Mouse (Mus musculus) spleen, embryonic (tissue): ENCODE results near the gene Fhad1.
"Not testable (repeated sequence)": the region's sequence is repeated elsewhere in the genome, so short reads cannot be mapped to it uniquely, and the experiment has no call there.

Source experiments
- CTCF ChIA-PET: fragments of 350-600 bp; sonication (Branson Sonifier 250); formaldehyde crosslinking; loops from one replicate; lab custom pipeline; 2022; lab: Charles Lee

Fhad1 gene

GRCm38 (mm10) chr4:142044452-142044851 is 29.6 kb upstream of the Fhad1 start:
- CTCF ChIA-PET = no interaction called here

GRCm38 (mm10) chr4:142039662-142040353 is 24.9 kb upstream of the Fhad1 start:
- CTCF ChIA-PET = no interaction called here

- CTCF ChIA-PET = no interaction called here
Observed at GRCm38 (mm10) chr4:142037897-142038296, 23.0 kb upstream of the Fhad1 start.

GRCm38 (mm10) chr4:142028533-142028932 is 13.7 kb upstream of the Fhad1 start:
- CTCF ChIA-PET = no interaction called here

GRCm38 (mm10) chr4:142026965-142027364 is 12.1 kb upstream of the Fhad1 start:
- CTCF ChIA-PET = no interaction called here

- CTCF ChIA-PET = no interaction called here
Observed at GRCm38 (mm10) chr4:142024536-142024935, 9.7 kb upstream of the Fhad1 start.

GRCm38 (mm10) chr4:142023166-142023565 is 8.3 kb upstream of the Fhad1 start:
- CTCF ChIA-PET = no interaction called here

GRCm38 (mm10) chr4:142017686-142018085 is 2.8 kb upstream of the Fhad1 start:
- CTCF ChIA-PET = interaction anchor here (0.6 kb wide), 1 partner anchor 1231 kb away, joined by 5 read pairs; no protein-coding TSS in a partner anchor

- CTCF ChIA-PET = interaction anchor here (0.7 kb wide), 1 partner anchor 10 kb away, joined by 3 read pairs; no protein-coding TSS in a partner anchor
Observed at GRCm38 (mm10) chr4:142011236-142011635, 3.6 kb downstream of the Fhad1 start.

GRCm38 (mm10) chr4:142010441-142010840 is 4.4 kb downstream of the Fhad1 start:
- CTCF ChIA-PET = interaction anchor here (0.7 kb wide), 1 partner anchor 11 kb away, joined by 3 read pairs; no protein-coding TSS in a partner anchor

- CTCF ChIA-PET = no interaction called here
Observed at GRCm38 (mm10) chr4:142008206-142008605, 6.7 kb downstream of the Fhad1 start.

GRCm38 (mm10) chr4:142000581-142000980 is 14.3 kb downstream of the Fhad1 start:
- CTCF ChIA-PET = no interaction called here

- CTCF ChIA-PET = no interaction called here
Observed at GRCm38 (mm10) chr4:141999494-142000074, 15.3 kb downstream of the Fhad1 start.

GRCm38 (mm10) chr4:141998282-141998821 is 16.5 kb downstream of the Fhad1 start:
- CTCF ChIA-PET = no interaction called here

- CTCF ChIA-PET = no interaction called here
Observed at GRCm38 (mm10) chr4:141996880-141997279, 18.0 kb downstream of the Fhad1 start.

GRCm38 (mm10) chr4:141996086-141996485 is 18.8 kb downstream of the Fhad1 start:
- CTCF ChIA-PET = no interaction called here

- CTCF ChIA-PET = not testable (repeated sequence)
Observed at GRCm38 (mm10) chr4:141994062-141994471, 20.8 kb downstream of the Fhad1 start.

GRCm38 (mm10) chr4:141993347-141994061 is 21.4 kb downstream of the Fhad1 start:
- CTCF ChIA-PET = no interaction called here

GRCm38 (mm10) chr4:141992530-141993204 is 22.2 kb downstream of the Fhad1 start:
- CTCF ChIA-PET = no interaction called here

- CTCF ChIA-PET = no interaction called here
Observed at GRCm38 (mm10) chr4:141988178-141988577, 26.7 kb downstream of the Fhad1 start.

- CTCF ChIA-PET = no interaction called here
Observed at GRCm38 (mm10) chr4:141983689-141984088, 31.2 kb downstream of the Fhad1 start.

GRCm38 (mm10) chr4:141981475-141981874 is 33.4 kb downstream of the Fhad1 start:
- CTCF ChIA-PET = no interaction called here
